Mouse (Mus musculus) kidney, embryonic 16.5 days (tissue): ENCODE results near the gene B4galt4. TPM values are rescaled to one million over a fixed set of nuclear protein-coding genes. Genes with fewer than 3 reads are reported as not detected.

Source experiments
- ATAC-seq: fragments of 200-750 bp; cut with Nextera tagmentation; 2 replicates; pipeline ENCODE4 v1.8.0; 2017; ENCODE audit warnings: moderate TSS enrichment; ENCODE audit not compliant: low FRiP score, low TSS enrichment
- H3K27ac ChIP-seq: fragments of 300-500 bp; sonication (generic); 2 replicates; pipeline ENCODE4 v1.5.1; 2014; ENCODE audit warnings: low read length
- H3K27me3 ChIP-seq: fragments of 300-500 bp; sonication (generic); 2 replicates; pipeline ENCODE4 v1.6.1; 2014; ENCODE audit warnings: low read length, control low read depth, mixed read lengths; ENCODE audit not compliant: insufficient read depth
- H3K36me3 ChIP-seq: fragments of 300-500 bp; sonication (generic); 2 replicates; pipeline ENCODE4 v1.6.1; 2014; ENCODE audit warnings: low read length, control low read depth, mixed read lengths; ENCODE audit not compliant: insufficient read depth
- H3K4me1 ChIP-seq: fragments of 300-500 bp; sonication (generic); 2 replicates; pipeline ENCODE4 v1.6.1; 2014; ENCODE audit warnings: low read length, control low read depth, mixed read lengths; ENCODE audit not compliant: insufficient read depth
- H3K4me2 ChIP-seq: fragments of 300-500 bp; sonication (generic); replicated peaks from 2 replicates; pipeline ENCODE4 v1.6.1; 2014; ENCODE audit warnings: low read depth, low read length
- H3K4me3 ChIP-seq: fragments of 300-500 bp; sonication (generic); 2 replicates; pipeline ENCODE4 v1.5.1; 2014; ENCODE audit warnings: mild to moderate bottlenecking, low read length
- H3K9ac ChIP-seq: fragments of 300-500 bp; sonication (generic); replicated peaks from 2 replicates; pipeline ENCODE4 v1.6.1; 2014; ENCODE audit warnings: low read length
- H3K9me3 ChIP-seq: fragments of 300-500 bp; sonication (generic); 2 replicates; pipeline ENCODE4 v1.6.1; 2016; ENCODE audit warnings: low read length, control low read depth
- WGBS: fragments of 180-500 bp; shearing (Covaris S2); extraction: QIAGEN DNeasy Blood & Tissue Kit; methylation state at CpG from one replicate; pipeline ENCODE4 v1.1.7; 2014; 5-methylcytosine and 5-hydroxymethylcytosine counted together
- polyA plus RNA-seq: library from polyadenylated mRNA; unstranded; fragments of >200 nt; fragmentation: Nextera tagmentation; extraction: Ambion mirVana; gene quantifications from 2 replicates; pipeline ENCODE4 v1.2.1, GENCODE M21; 2015

Gene B4galt4
- polyA plus RNA-seq, 1 experiment from 2014 or later, result 34.5 TPM

GRCm38 (mm10) chr16:38724974-38725373 lies 17.1 kb upstream of the B4galt4 start:
- Histone ChIP-seq H3K36me3 (no peaks in the 10 kb centered on the region), H3K9ac (no peak overlapping the region), H3K4me1 (peaks cover 4% of the 10 kb centered on the region; the same call in 1 of the 2 replicates), H3K27me3 (no peaks in the 10 kb centered on the region), H3K4me2 (no peak overlapping the region), H3K4me3 (no peak overlapping the region), H3K27ac (peak overlapping the region; percentile 25; the same call in 1 of the 2 replicates), H3K9me3 (peaks cover 4% of the 10 kb centered on the region; the same call in 1 of the 2 replicates)
- ATAC-seq, result no peak
- 67% methylated on average over 13 of the region's 13 CpGs for WGBS

GRCm38 (mm10) chr16:38728576-38729132 lies 13.4 kb upstream of the B4galt4 start:
- Histone ChIP-seq H3K9me3 (no peaks in the 10 kb centered on the region), H3K9ac (no peak overlapping the region), H3K27me3 (no peaks in the 10 kb centered on the region), H3K27ac (no peak overlapping the region), H3K36me3 (no peaks in the 10 kb centered on the region), H3K4me1 (peaks cover 10% of the 10 kb centered on the region; the same call in 1 of the 2 replicates), H3K4me2 (no peak overlapping the region), H3K4me3 (no peak overlapping the region)
- 0 out of 2 replicates have a peak, but pooled peaks have one; percentile 22 for ATAC-seq
- WGBS, result 81% methylated on average over 15 of the region's 15 CpGs

GRCm38 (mm10) chr16:38729139-38729538 lies 12.9 kb upstream of the B4galt4 start:
- Histone ChIP-seq H3K9ac (no peak overlapping the region), H3K4me2 (no peak overlapping the region), H3K4me1 (peaks cover 10% of the 10 kb centered on the region; the same call in 1 of the 2 replicates), H3K9me3 (no peaks in the 10 kb centered on the region), H3K36me3 (no peaks in the 10 kb centered on the region), H3K4me3 (no peak overlapping the region), H3K27me3 (no peaks in the 10 kb centered on the region), H3K27ac (no peak overlapping the region)
- 76% methylated on average over 6 of the region's 6 CpGs for WGBS
- ATAC-seq, result peak; percentile 49

- peak; percentile 53; the same call in 1 of the 2 replicates for ATAC-seq
- WGBS, result 26% methylated on average over 15 of the region's 15 CpGs
- Histone ChIP-seq H3K36me3 (no peaks in the 10 kb centered on the region), H3K4me2 (peak overlapping the region; percentile 53), H3K4me1 (peaks cover 10% of the 10 kb centered on the region; the same call in 1 of the 2 replicates), H3K27me3 (no peaks in the 10 kb centered on the region), H3K9me3 (no peaks in the 10 kb centered on the region), H3K27ac (no peak overlapping the region), H3K4me3 (peak overlapping the region; percentile 27), H3K9ac (peak overlapping the region; percentile 48)
These were observed 12.3 kb upstream of the B4galt4 start for GRCm38 (mm10) chr16:38729610-38730288.

- WGBS, result 46% methylated on average over 8 of the region's 8 CpGs
These were observed 11.1 kb upstream of the B4galt4 start for GRCm38 (mm10) chr16:38730921-38731320.

GRCm38 (mm10) chr16:38741204-38741903 lies 710 bp upstream of the B4galt4 start:
- Histone ChIP-seq H3K4me3 (peak overlapping the region; percentile 72), H3K4me2 (peak overlapping the region; percentile 68), H3K4me1 (peaks cover 7% of the 10 kb centered on the region; the same call in 1 of the 2 replicates), H3K27ac (no peak overlapping the region), H3K9me3 (no peaks in the 10 kb centered on the region), H3K36me3 (0 out of 2 replicates have a peak, but pooled peaks cover 2% of the 10 kb centered on the region), H3K9ac (peak overlapping the region; percentile 87), H3K27me3 (no peaks in the 10 kb centered on the region)
- ATAC-seq, result no peak
- WGBS, result 77% methylated on average over 13 of the region's 13 CpGs

More at GRCm38 (mm10) chr16:38730921-38731320, 11.1 kb upstream of the B4galt4 start:
- H3K27ac ChIP-seq, result no peak overlapping the region
- no peak overlapping the region for H3K4me3 ChIP-seq
- no peaks in the 10 kb centered on the region for H3K9me3 ChIP-seq
- no peaks in the 10 kb centered on the region for H3K36me3 ChIP-seq
- no peak for ATAC-seq
- H3K27me3 ChIP-seq, result no peaks in the 10 kb centered on the region
- 0 out of 2 replicates have a peak overlapping the region, but pooled peaks have one; percentile 5 for H3K4me2 ChIP-seq
- no peak overlapping the region for H3K9ac ChIP-seq
- H3K4me1 ChIP-seq, result peaks cover 10% of the 10 kb centered on the region; the same call in 1 of the 2 replicates

GRCm38 (mm10) chr16:38742659-38743131 lies 631 bp downstream of the B4galt4 start:
- Histone ChIP-seq H3K27ac (peak overlapping the region; percentile 81), H3K4me1 (peaks cover 7% of the 10 kb centered on the region; the same call in 1 of the 2 replicates), H3K27me3 (no peaks in the 10 kb centered on the region), H3K9me3 (no peaks in the 10 kb centered on the region), H3K4me3 (peak overlapping the region; percentile 72), H3K4me2 (peak overlapping the region; percentile 68), H3K9ac (peak overlapping the region; percentile 87), H3K36me3 (0 out of 2 replicates have a peak, but pooled peaks cover 2% of the 10 kb centered on the region)
- peak; percentile 74 for ATAC-seq
- WGBS, result under 1% methylated on average over 13 of the region's 13 CpGs

- peaks cover 7% of the 10 kb centered on the region; the same call in 1 of the 2 replicates for H3K4me1 ChIP-seq
- WGBS, result 89% methylated on average over 10 of the region's 10 CpGs
- no peak overlapping the region for H3K27ac ChIP-seq
- no peak overlapping the region for H3K4me3 ChIP-seq
- H3K36me3 ChIP-seq, result 0 out of 2 replicates have a peak, but pooled peaks cover 2% of the 10 kb centered on the region
- no peaks in the 10 kb centered on the region for H3K9me3 ChIP-seq
- H3K4me2 ChIP-seq, result no peak overlapping the region
- no peak for ATAC-seq
- no peak overlapping the region for H3K9ac ChIP-seq
- no peaks in the 10 kb centered on the region for H3K27me3 ChIP-seq
These were observed 2.0 kb downstream of the B4galt4 start for GRCm38 (mm10) chr16:38743941-38744673.

- no peak overlapping the region for H3K4me3 ChIP-seq
These were observed 8.7 kb downstream of the B4galt4 start for GRCm38 (mm10) chr16:38750803-38751202.

More at GRCm38 (mm10) chr16:38750803-38751202, 8.7 kb downstream of the B4galt4 start:
- Histone ChIP-seq H3K27ac (no peak overlapping the region), H3K4me1 (peaks cover 12% of the 10 kb centered on the region; the same call in 1 of the 2 replicates), H3K36me3 (0 out of 2 replicates have a peak, but pooled peaks cover 6% of the 10 kb centered on the region), H3K9me3 (no peaks in the 10 kb centered on the region), H3K9ac (no peak overlapping the region), H3K27me3 (no peaks in the 10 kb centered on the region), H3K4me2 (no peak overlapping the region)
- ATAC-seq, result 0 out of 2 replicates have a peak, but pooled peaks have one; percentile 42
- 57% methylated on average over 6 of the region's 6 CpGs for WGBS
